18 mouse cellular contexts compared by ENCODE assay signal in genomic region chr2:6283569-6283968, GRCm38 (mm10).
"Had no signal": no experiment of that assay in that cellular context is flagged by ENCODE, and none has a peak within 500 bp of the region (broad histone marks: within the 10 kb centered on the region; RNA-seq: fewer than 3 reads in every experiment).

No protein-coding gene starts in this region.

- H3K9me3 ChIP-seq: midbrain, embryonic 10.5 days; midbrain, embryonic 12.5 days; neural tube, embryonic 13.5 days; neural tube, embryonic 15.5 days had no signal

- H3K9ac ChIP-seq: lung, embryonic 14.5 days; midbrain, embryonic 12.5 days; neural tube, embryonic 13.5 days; neural tube, embryonic 15.5 days had no signal

- H3K27ac ChIP-seq: midbrain, embryonic 10.5 days; midbrain, embryonic 12.5 days; neural tube, embryonic 13.5 days; neural tube, embryonic 15.5 days had no signal

- H3K36me3 ChIP-seq: midbrain, embryonic 10.5 days; midbrain, embryonic 12.5 days; neural tube, embryonic 13.5 days; neural tube, embryonic 15.5 days had no signal

- DNase-seq: lung, embryonic 14.5 days; lung, postnatal 10 days; lung, postnatal 4 days; midbrain, embryonic 14.5 days; retina, postnatal 1 day; right cerebral cortex, adult 18-20 months; right cerebral cortex, postnatal 25 days; right cerebral cortex, postnatal 4 days; spleen, adult 18-20 months; thymus, adult 18-20 months; thymus, postnatal 14 days; thymus, postnatal 36 days had no signal

- H3K4me2 ChIP-seq: lung, embryonic 14.5 days; midbrain, embryonic 12.5 days; neural tube, embryonic 13.5 days; neural tube, embryonic 15.5 days had no signal

- H3K4me1 ChIP-seq: midbrain, embryonic 10.5 days; midbrain, embryonic 12.5 days; neural tube, embryonic 15.5 days had no signal

- H3K4me3 ChIP-seq: midbrain, embryonic 10.5 days; midbrain, embryonic 12.5 days; myocyte; neural tube, embryonic 13.5 days; neural tube, embryonic 15.5 days had no signal

- ATAC-seq: midbrain, embryonic 16.5 days had no signal

- H3K27me3 ChIP-seq: midbrain, embryonic 12.5 days; neural tube, embryonic 13.5 days; neural tube, embryonic 15.5 days had no signal
